Mouse (Mus musculus): ENCODE results near the gene Col5a1. TPM values are rescaled to one million over a fixed set of nuclear protein-coding genes. Genes with fewer than 3 reads are reported as not detected.

The Col5a1 gene
- 7.8 and 12.3 TPM in 2 replicates for polyA plus RNA-seq (2012; rRNA removed)

DNA sequence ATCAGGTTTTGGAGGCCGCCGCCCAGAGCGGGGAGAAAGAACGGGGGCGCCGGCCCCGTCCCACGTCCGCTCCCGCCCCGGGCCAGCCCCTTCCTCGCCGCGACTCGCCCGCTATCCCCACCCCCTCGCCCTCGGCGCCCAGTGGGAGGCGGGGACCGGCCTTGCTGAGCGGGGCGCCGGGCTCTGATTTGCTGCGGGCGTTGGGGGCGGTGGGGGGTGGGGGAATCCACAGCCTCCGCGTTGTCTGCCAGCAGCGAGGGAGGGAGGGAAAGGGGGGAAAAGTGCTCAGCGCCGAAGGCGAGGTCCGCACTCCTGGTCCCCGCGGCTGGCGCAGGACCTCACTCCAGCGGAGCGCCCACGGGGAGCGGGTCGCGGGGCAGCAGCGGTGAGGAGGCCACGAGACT, at the start of gene Col5a1:
Gene Col5a1 (plus strand): TSS at position 278 of the 404 bp plus-strand sequence.
- Histone ChIP-seq H3K27me3 (ENCODE audit: control insufficient read depth, insufficient read depth, low read length) (peaks cover 20% of the 10 kb centered on the region), H3K4me3 (ENCODE audit: low read depth, low read length) (peak within 1 kb of the TSS; percentile 65), H3K36me3 (ENCODE audit: control insufficient read depth, insufficient read depth, low read length) (no peaks in the 10 kb centered on the region), H3K4me1 (ENCODE audit: control insufficient read depth, insufficient read depth, insufficient read length, low read length) (no peaks in the 10 kb centered on the region; the same call in 1 of the 2 replicates), H3K27ac (ENCODE audit: insufficient read depth, low read depth, low read length) (peak within 1 kb of the TSS; percentile 70; the same call in 1 of the 2 replicates)
- WGBS = 1% methylated on average over 45 of the region's 45 CpGs
- TF ChIP-seq CTCF (IDR thresholded peaks at IDR 0.05; ENCODE audit: extremely low read depth, insufficient read length, insufficient replicate concordance, low read depth, low read length) (no peak), POLR2A (IDR thresholded peaks at IDR 0.05; ENCODE audit: low read depth, low read length) (no peak)

DNA sequence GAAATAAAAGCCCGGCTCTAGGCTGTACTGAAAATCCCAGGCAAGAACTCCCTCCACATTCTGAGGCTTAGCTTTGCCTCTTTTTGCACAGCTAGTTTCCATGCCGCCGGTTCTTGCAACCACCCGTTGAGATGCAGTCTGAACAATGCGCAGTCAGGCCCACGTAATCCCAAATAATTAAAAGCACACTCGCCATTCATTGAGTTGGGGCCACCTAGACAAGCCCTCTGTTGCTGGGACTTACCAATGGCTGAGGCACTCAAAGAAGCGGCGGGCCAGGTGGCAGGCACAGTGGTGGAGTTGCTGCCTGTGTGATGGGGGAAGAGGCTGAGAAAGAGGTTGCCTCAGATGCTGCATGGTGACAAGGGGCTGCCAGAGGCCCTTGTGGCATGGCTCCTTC, 48.1 kb upstream of the Col5a1 start:
- Histone ChIP-seq H3K4me1 (ENCODE audit: control insufficient read depth, insufficient read depth, insufficient read length, low read length) (no peaks in the 10 kb centered on the region), H3K4me3 (ENCODE audit: low read depth, low read length) (no peak overlapping the region), H3K27ac (ENCODE audit: insufficient read depth, low read depth, low read length) (no peak overlapping the region), H3K27me3 (ENCODE audit: control insufficient read depth, insufficient read depth, low read length) (no peaks in the 10 kb centered on the region), H3K36me3 (ENCODE audit: control insufficient read depth, insufficient read depth, low read length) (no peaks in the 10 kb centered on the region)
- no peak for TF ChIP-seq CTCF (IDR thresholded peaks at IDR 0.05; ENCODE audit: extremely low read depth, insufficient read length, insufficient replicate concordance, low read depth, low read length)
- no peak for TF ChIP-seq POLR2A (IDR thresholded peaks at IDR 0.05; ENCODE audit: low read depth, low read length)
- WGBS = 90% methylated on average over 9 of the region's 9 CpGs

- Histone ChIP-seq H3K36me3 (ENCODE audit: control insufficient read depth, insufficient read depth, low read length) (no peaks in the 10 kb centered on the region), H3K4me3 (ENCODE audit: low read depth, low read length) (no peak overlapping the region), H3K27ac (ENCODE audit: insufficient read depth, low read depth, low read length) (no peak overlapping the region), H3K27me3 (ENCODE audit: control insufficient read depth, insufficient read depth, low read length) (no peaks in the 10 kb centered on the region), H3K4me1 (ENCODE audit: control insufficient read depth, insufficient read depth, insufficient read length, low read length) (no peaks in the 10 kb centered on the region)
- WGBS = 58% methylated on average over 3 of the region's 3 CpGs
- TF ChIP-seq CTCF (IDR thresholded peaks at IDR 0.05; ENCODE audit: extremely low read depth, insufficient read length, insufficient replicate concordance, low read depth, low read length) (no peak), POLR2A (IDR thresholded peaks at IDR 0.05; ENCODE audit: low read depth, low read length) (no peak)
Observed at GRCm38 (mm10) chr2:27840890-27841289, 45.3 kb upstream of the Col5a1 start.

- no peaks in the 10 kb centered on the region for H3K27me3 ChIP-seq (ENCODE audit: control insufficient read depth, insufficient read depth, low read length)
- H3K4me3 ChIP-seq (ENCODE audit: low read depth, low read length) = no peak overlapping the region
- H3K4me1 ChIP-seq (ENCODE audit: control insufficient read depth, insufficient read depth, insufficient read length, low read length) = no peaks in the 10 kb centered on the region
- H3K27ac ChIP-seq (ENCODE audit: insufficient read depth, low read depth, low read length) = no peak overlapping the region
- no peaks in the 10 kb centered on the region for H3K36me3 ChIP-seq (ENCODE audit: control insufficient read depth, insufficient read depth, low read length)
- TF ChIP-seq POLR2A (IDR thresholded peaks at IDR 0.05; ENCODE audit: low read depth, low read length) (no peak), CTCF (IDR thresholded peaks at IDR 0.05; ENCODE audit: extremely low read depth, insufficient read length, insufficient replicate concordance, low read depth, low read length) (no peak)
- 67% methylated on average over 13 of the region's 13 CpGs for WGBS
Observed at GRCm38 (mm10) chr2:27842893-27843292, 43.3 kb upstream of the Col5a1 start.

DNA sequence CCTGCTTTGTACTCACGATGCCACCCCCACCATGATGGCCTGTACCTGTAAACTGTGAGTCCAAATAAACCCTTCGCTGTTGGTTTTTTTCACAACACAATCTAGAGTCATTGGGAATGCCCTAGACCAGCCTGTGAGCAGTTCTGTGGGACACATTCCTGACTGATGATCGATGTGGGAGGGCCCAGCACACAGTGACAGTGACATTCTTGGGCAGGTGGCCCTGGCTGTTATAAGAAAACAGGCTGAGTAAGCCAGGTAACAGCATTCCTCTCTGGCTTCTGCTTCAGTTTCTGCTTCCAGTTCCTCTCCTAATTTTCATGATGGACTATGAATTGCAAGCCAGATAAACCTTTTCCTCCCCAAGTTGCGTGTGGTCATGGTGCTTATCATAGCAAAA, 41.3 kb upstream of the Col5a1 start:
- 74% methylated on average over 4 of the region's 4 CpGs for WGBS
- no peaks in the 10 kb centered on the region for H3K36me3 ChIP-seq (ENCODE audit: control insufficient read depth, insufficient read depth, low read length)
- no peak for TF ChIP-seq POLR2A (IDR thresholded peaks at IDR 0.05; ENCODE audit: low read depth, low read length)
- no peak for TF ChIP-seq CTCF (IDR thresholded peaks at IDR 0.05; ENCODE audit: extremely low read depth, insufficient read length, insufficient replicate concordance, low read depth, low read length)

GRCm38 (mm10) chr2:27847001-27847400, 39.2 kb upstream of the Col5a1 start:
- no peak overlapping the region for H3K27ac ChIP-seq (ENCODE audit: insufficient read depth, low read depth, low read length)
- no peaks in the 10 kb centered on the region for H3K27me3 ChIP-seq (ENCODE audit: control insufficient read depth, insufficient read depth, low read length)
- 64% methylated on average over 5 of the region's 5 CpGs for WGBS
- no peaks in the 10 kb centered on the region for H3K4me1 ChIP-seq (ENCODE audit: control insufficient read depth, insufficient read depth, insufficient read length, low read length)
- H3K36me3 ChIP-seq (ENCODE audit: control insufficient read depth, insufficient read depth, low read length) = no peaks in the 10 kb centered on the region
- no peak overlapping the region for H3K4me3 ChIP-seq (ENCODE audit: low read depth, low read length)
- TF ChIP-seq CTCF (IDR thresholded peaks at IDR 0.05; ENCODE audit: extremely low read depth, insufficient read length, insufficient replicate concordance, low read depth, low read length) (no peak), POLR2A (IDR thresholded peaks at IDR 0.05; ENCODE audit: low read depth, low read length) (no peak)

More for the DNA sequence above, 41.3 kb upstream of the Col5a1 start:
- Histone ChIP-seq H3K27me3 (ENCODE audit: control insufficient read depth, insufficient read depth, low read length) (no peaks in the 10 kb centered on the region), H3K27ac (ENCODE audit: insufficient read depth, low read depth, low read length) (no peak overlapping the region), H3K4me3 (ENCODE audit: low read depth, low read length) (no peak overlapping the region), H3K4me1 (ENCODE audit: control insufficient read depth, insufficient read depth, insufficient read length, low read length) (no peaks in the 10 kb centered on the region)

GRCm38 (mm10) chr2:27847851-27848435, 38.3 kb upstream of the Col5a1 start:
- WGBS = 64% methylated on average over 7 of the region's 7 CpGs
- Histone ChIP-seq H3K27me3 (ENCODE audit: control insufficient read depth, insufficient read depth, low read length) (no peaks in the 10 kb centered on the region), H3K27ac (ENCODE audit: insufficient read depth, low read depth, low read length) (no peak overlapping the region), H3K4me3 (ENCODE audit: low read depth, low read length) (no peak overlapping the region), H3K36me3 (ENCODE audit: control insufficient read depth, insufficient read depth, low read length) (no peaks in the 10 kb centered on the region), H3K4me1 (ENCODE audit: control insufficient read depth, insufficient read depth, insufficient read length, low read length) (no peaks in the 10 kb centered on the region)
- TF ChIP-seq CTCF (IDR thresholded peaks at IDR 0.05; ENCODE audit: extremely low read depth, insufficient read length, insufficient replicate concordance, low read depth, low read length) (no peak), POLR2A (IDR thresholded peaks at IDR 0.05; ENCODE audit: low read depth, low read length) (no peak)

All from small intestine, adult 2 months (tissue).